Mouse (Mus musculus): ENCODE data around the gene Ifna15. TPM values are rescaled to one million over a fixed set of nuclear protein-coding genes. Genes with fewer than 3 reads are reported as not detected.

The Ifna15 gene
- total RNA-seq, 2 experiments from 2014 or later, result not detected

GRCm38 (mm10) chr4:88514403-88514802, 43.6 kb downstream of the Ifna15 start:
- DNase-seq, result peak; percentile 60 to 81

GRCm38 (mm10) chr4:88513743-88514142, 44.3 kb downstream of the Ifna15 start:
- no peak for DNase-seq

Other genes with a start within 250 kb of the Ifna15 start
- 1 to 10 TPM; 4.5 to 4.6 TPM for gene Hacd4, start 119.3 kb downstream of the Ifna15 start, total RNA-seq (2021)
- gene Ifnb1, start 35.5 kb downstream of the Ifna15 start, total RNA-seq (2021), result not detected
- gene Ifna14, start 13.6 kb upstream of the Ifna15 start, total RNA-seq (2021), result not detected
- gene Ifna9, start 34.1 kb upstream of the Ifna15 start, total RNA-seq (2021), result not detected
- not detected for gene Ifna12, start 45.1 kb upstream of the Ifna15 start, total RNA-seq (2021)
- gene C87499, start 76.2 kb upstream of the Ifna15 start, total RNA-seq (2021), result not detected
- not detected for gene Ifna13, start 86.2 kb upstream of the Ifna15 start, total RNA-seq (2021)
- not detected for gene Ifna16, start 118.7 kb upstream of the Ifna15 start, total RNA-seq (2021)
- gene Ifna2, start 125.7 kb upstream of the Ifna15 start, total RNA-seq (2021), result not detected
- gene Ifnab, start 133.1 kb upstream of the Ifna15 start, total RNA-seq (2021), result not detected
- gene Gm26566, start 163.6 kb upstream of the Ifna15 start, total RNA-seq (2021), result under 1 TPM; 0.36 to 0.60 TPM
- 10 to 100 TPM; 82.5 to 89.7 TPM for gene Klhl9, start 164.2 kb upstream of the Ifna15 start, total RNA-seq (2021)
- not detected for gene Gm13271, start 196.6 kb upstream of the Ifna15 start, total RNA-seq (2021)
- gene Gm13283, start 201.9 kb upstream of the Ifna15 start, total RNA-seq (2021), result under 1 TPM in 1 of 2 experiments, not detected in 1; 0.20 TPM
- gene Gm13290, start 215.6 kb upstream of the Ifna15 start, total RNA-seq (2021), result not detected
- not detected for gene Gm13289, start 218.7 kb upstream of the Ifna15 start, total RNA-seq (2021)
- gene Gm13272, start 221.6 kb upstream of the Ifna15 start, total RNA-seq (2021), result not detected
- gene Ifnz, start 223.9 kb upstream of the Ifna15 start, total RNA-seq (2021), result under 1 TPM in 1 of 2 experiments, not detected in 1; 0.20 TPM
- gene Gm13276, start 227.5 kb upstream of the Ifna15 start, total RNA-seq (2021), result not detected
- gene Gm13277, start 230.4 kb upstream of the Ifna15 start, total RNA-seq (2021), result not detected
- gene Gm13278, start 233.3 kb upstream of the Ifna15 start, total RNA-seq (2021), result not detected
- gene Gm13275, start 236.2 kb upstream of the Ifna15 start, total RNA-seq (2021), result not detected
- gene Gm13279, start 239.2 kb upstream of the Ifna15 start, total RNA-seq (2021), result not detected
- gene Gm13285, start 241.4 kb upstream of the Ifna15 start, total RNA-seq (2021), result not detected
- gene Gm13287, start 245.0 kb upstream of the Ifna15 start, total RNA-seq (2021), result not detected
- gene Gm13288, start 247.3 kb upstream of the Ifna15 start, total RNA-seq (2021), result under 1 TPM in 1 of 2 experiments, not detected in 1; 0.10 TPM

All from adrenal gland, postnatal 36 days (tissue).